Mouse (Mus musculus): ENCODE data around the gene Cpb2. TPM values are rescaled to one million over a fixed set of nuclear protein-coding genes. Genes with fewer than 3 reads are reported as not detected.

Gene Cpb2
- total and polyA plus RNA-seq, 2 experiments from 2014 or later: not detected

- Histone ChIP-seq H3K36me3 (ENCODE audit: insufficient read depth, low read length) (no peaks in the 10 kb centered on the region), H3K27me3 (ENCODE audit: insufficient read depth, low read length) (0 out of 2 replicates have a peak, but pooled peaks cover 2% of the 10 kb centered on the region), H3K4me3 (ENCODE audit: low read depth, low read length) (no peak overlapping the region), H3K27ac (ENCODE audit: low read depth, low read length) (no peak overlapping the region), H3K4me2 (ENCODE audit: low read depth, low read length, poor library complexity, severe bottlenecking) (no peak overlapping the region), H3K4me1 (ENCODE audit: insufficient read depth, low read length) (no peaks in the 10 kb centered on the region), H3K9ac (replicated peaks; ENCODE audit: low read length, poor library complexity, severe bottlenecking) (no peak overlapping the region), H3K9me3 (ENCODE audit: low read length) (no peaks in the 10 kb centered on the region)
- DNase-seq (ENCODE audit: low spot score) (no peak), ATAC-seq (ENCODE audit: low FRiP score) (no peak)
- WGBS: 84% methylated on average over 6 of the region's 6 CpGs
- TF ChIP-seq CTCF (IDR thresholded peaks at IDR 0.05): no peak
Observed at GRCm38 (mm10) chr14:75222386-75222785, 19.7 kb upstream of the Cpb2 start.

DNA sequence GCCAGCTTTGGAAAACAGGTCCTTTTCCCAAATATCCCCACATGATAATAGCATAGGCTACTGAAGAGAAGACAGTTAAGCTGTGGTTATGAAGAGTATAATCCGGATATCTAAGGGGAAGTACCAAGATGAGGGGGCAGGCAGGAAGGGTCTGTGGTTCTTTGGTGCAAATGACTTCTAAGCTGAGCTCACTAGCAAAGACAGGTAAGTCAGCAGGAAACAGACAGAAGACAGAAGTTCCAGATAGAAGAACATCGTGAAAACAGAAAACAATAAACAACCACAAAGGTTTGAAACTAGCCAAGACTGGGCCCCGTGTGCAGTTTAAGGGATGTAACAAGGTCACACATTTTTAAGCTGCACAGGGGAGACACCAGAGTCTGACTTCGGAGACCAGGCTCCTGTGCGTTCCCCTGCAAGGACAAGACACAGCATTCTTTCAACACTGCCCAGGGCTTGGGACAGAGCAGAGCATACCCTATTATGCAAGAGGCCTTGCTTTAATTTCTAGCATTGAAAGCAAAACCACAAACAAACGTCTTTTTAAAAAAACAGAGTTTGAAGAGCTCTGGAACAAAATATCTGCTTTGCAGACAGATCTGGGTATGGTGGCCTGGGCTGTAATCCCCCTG lies 14.5 kb upstream of the Cpb2 start:
- Histone ChIP-seq H3K36me3 (ENCODE audit: insufficient read depth, low read length) (no peaks in the 10 kb centered on the region), H3K27me3 (ENCODE audit: insufficient read depth, low read length) (0 out of 2 replicates have a peak, but pooled peaks cover 2% of the 10 kb centered on the region), H3K9ac (replicated peaks; ENCODE audit: low read length, poor library complexity, severe bottlenecking) (no peak overlapping the region), H3K4me3 (ENCODE audit: low read depth, low read length) (no peak overlapping the region), H3K4me1 (ENCODE audit: insufficient read depth, low read length) (no peaks in the 10 kb centered on the region), H3K27ac (ENCODE audit: low read depth, low read length) (no peak overlapping the region), H3K4me2 (ENCODE audit: low read depth, low read length, poor library complexity, severe bottlenecking) (no peak overlapping the region), H3K9me3 (ENCODE audit: low read length) (no peaks in the 10 kb centered on the region)
- DNase-seq (ENCODE audit: low spot score): no peak
- ATAC-seq (ENCODE audit: low FRiP score): no peak
- WGBS: 80% methylated on average over 6 of the region's 6 CpGs
- TF ChIP-seq CTCF (IDR thresholded peaks at IDR 0.05): no peak

DNA sequence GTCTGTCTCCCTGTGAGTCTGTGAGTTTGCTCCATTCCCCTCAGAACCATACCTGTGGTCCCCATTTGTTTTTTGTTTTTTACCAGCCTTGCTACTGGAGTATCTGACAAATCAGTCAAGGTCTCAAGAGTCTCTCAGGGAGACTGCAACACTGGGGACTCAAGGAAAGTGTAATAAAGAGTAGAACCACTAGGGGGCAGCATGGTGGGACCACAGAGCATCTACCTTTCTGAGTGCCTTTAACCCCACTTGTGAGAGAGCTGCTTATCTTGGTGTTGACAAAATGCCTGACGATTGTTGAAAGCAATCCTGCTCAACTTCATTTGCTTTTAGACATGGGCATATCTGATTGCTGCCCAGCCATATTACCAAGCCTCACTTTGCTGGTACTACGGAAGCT lies 12.3 kb upstream of the Cpb2 start:
- Histone ChIP-seq H3K4me3 (ENCODE audit: low read depth, low read length) (no peak overlapping the region), H3K4me2 (ENCODE audit: low read depth, low read length, poor library complexity, severe bottlenecking) (no peak overlapping the region), H3K9ac (replicated peaks; ENCODE audit: low read length, poor library complexity, severe bottlenecking) (no peak overlapping the region), H3K36me3 (ENCODE audit: insufficient read depth, low read length) (no peaks in the 10 kb centered on the region), H3K4me1 (ENCODE audit: insufficient read depth, low read length) (no peaks in the 10 kb centered on the region), H3K27ac (ENCODE audit: low read depth, low read length) (no peak overlapping the region), H3K27me3 (ENCODE audit: insufficient read depth, low read length) (0 out of 2 replicates have a peak, but pooled peaks cover 2% of the 10 kb centered on the region), H3K9me3 (ENCODE audit: low read length) (no peaks in the 10 kb centered on the region)
- DNase-seq (ENCODE audit: low spot score) (no peak), ATAC-seq (ENCODE audit: low FRiP score) (no peak)
- WGBS: 71% methylated on average over 2 of the region's 2 CpGs
- peak; percentile 64 for TF ChIP-seq CTCF (IDR thresholded peaks at IDR 0.05)

GRCm38 (mm10) chr14:75233070-75233469 lies 9.0 kb upstream of the Cpb2 start:
- H3K36me3 ChIP-seq (ENCODE audit: insufficient read depth, low read length): no peaks in the 10 kb centered on the region
- H3K27me3 ChIP-seq (ENCODE audit: insufficient read depth, low read length): no peaks in the 10 kb centered on the region
- 91% methylated on average over 5 of the region's 5 CpGs for WGBS
- no peak overlapping the region for H3K9ac ChIP-seq (replicated peaks; ENCODE audit: low read length, poor library complexity, severe bottlenecking)
- H3K4me1 ChIP-seq (ENCODE audit: insufficient read depth, low read length): 0 out of 2 replicates have a peak, but pooled peaks cover 6% of the 10 kb centered on the region
- ATAC-seq (ENCODE audit: low FRiP score) (no peak), DNase-seq (ENCODE audit: low spot score) (no peak)
- H3K4me2 ChIP-seq (ENCODE audit: low read depth, low read length, poor library complexity, severe bottlenecking): no peak overlapping the region
- no peak overlapping the region for H3K27ac ChIP-seq (ENCODE audit: low read depth, low read length)
- H3K4me3 ChIP-seq (ENCODE audit: low read depth, low read length): no peak overlapping the region
- no peaks in the 10 kb centered on the region for H3K9me3 ChIP-seq (ENCODE audit: low read length)
- no peak for TF ChIP-seq CTCF (IDR thresholded peaks at IDR 0.05)

DNA sequence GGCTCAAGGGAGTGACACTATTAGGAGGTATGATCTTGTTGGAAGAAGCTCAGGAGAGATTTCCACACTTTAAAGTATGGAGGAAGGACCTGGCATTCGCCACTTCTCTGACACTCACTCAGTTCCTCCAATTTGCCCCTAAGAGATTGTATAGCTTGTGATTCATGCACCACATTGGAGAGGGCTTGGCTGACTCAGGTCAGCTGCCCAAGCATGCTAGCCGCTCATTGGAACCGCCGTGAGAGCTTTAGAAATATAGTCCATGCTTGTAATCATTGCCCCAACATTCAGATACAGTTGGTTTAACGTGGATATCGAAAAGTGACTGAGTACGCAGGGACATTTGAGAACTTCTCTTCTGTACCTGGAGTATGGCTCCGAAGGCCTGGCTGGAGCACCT lies 6.5 kb upstream of the Cpb2 start:
- 64% methylated on average over 8 of the region's 8 CpGs for WGBS
- H3K27ac ChIP-seq (ENCODE audit: low read depth, low read length): no peak overlapping the region
- peak overlapping the region; percentile 25 for H3K4me2 ChIP-seq (ENCODE audit: low read depth, low read length, poor library complexity, severe bottlenecking)
- 0 out of 2 replicates have a peak, but pooled peaks cover 6% of the 10 kb centered on the region for H3K4me1 ChIP-seq (ENCODE audit: insufficient read depth, low read length)
- H3K9ac ChIP-seq (replicated peaks; ENCODE audit: low read length, poor library complexity, severe bottlenecking): no peak overlapping the region
- no peaks in the 10 kb centered on the region for H3K27me3 ChIP-seq (ENCODE audit: insufficient read depth, low read length)
- ATAC-seq (ENCODE audit: low FRiP score) (no peak), DNase-seq (ENCODE audit: low spot score) (no peak)
- no peaks in the 10 kb centered on the region for H3K36me3 ChIP-seq (ENCODE audit: insufficient read depth, low read length)
- no peak overlapping the region for H3K4me3 ChIP-seq (ENCODE audit: low read depth, low read length)
- H3K9me3 ChIP-seq (ENCODE audit: low read length): no peaks in the 10 kb centered on the region
- TF ChIP-seq CTCF (IDR thresholded peaks at IDR 0.05): no peak

GRCm38 (mm10) chr14:75235955-75236635 lies 6.0 kb upstream of the Cpb2 start:
- WGBS: 15% methylated on average over 9 of the region's 9 CpGs
- Histone ChIP-seq H3K9ac (replicated peaks; ENCODE audit: low read length, poor library complexity, severe bottlenecking) (no peak overlapping the region), H3K4me1 (ENCODE audit: insufficient read depth, low read length) (0 out of 2 replicates have a peak, but pooled peaks cover 6% of the 10 kb centered on the region), H3K27me3 (ENCODE audit: insufficient read depth, low read length) (no peaks in the 10 kb centered on the region), H3K36me3 (ENCODE audit: insufficient read depth, low read length) (no peaks in the 10 kb centered on the region), H3K9me3 (ENCODE audit: low read length) (no peaks in the 10 kb centered on the region), H3K4me3 (ENCODE audit: low read depth, low read length) (no peak overlapping the region), H3K4me2 (ENCODE audit: low read depth, low read length, poor library complexity, severe bottlenecking) (peak overlapping the region; percentile 25), H3K27ac (ENCODE audit: low read depth, low read length) (no peak overlapping the region)
- no peak for TF ChIP-seq CTCF (IDR thresholded peaks at IDR 0.05)
- DNase-seq (ENCODE audit: low spot score): peak; percentile 65
- peak; percentile 71 for ATAC-seq (ENCODE audit: low FRiP score)

Data from midbrain, postnatal 0 days (tissue).